Mouse (Mus musculus) liver, postnatal 0 days (tissue): Measurements from ENCODE around the gene Rbms3. TPM values are rescaled to one million over a fixed set of nuclear protein-coding genes. Genes with fewer than 3 reads are reported as not detected.

Experiments
- ATAC-seq: fragments of 200-750 bp; cut with Nextera tagmentation; 2 replicates; pipeline ENCODE4 v1.8.0; 2017; ENCODE audit warnings: mild to moderate bottlenecking, moderate library complexity
- DNase-seq: peaks from one replicate; pipeline ENCODE4 v3.0.0-alpha.2; 2016
- H3K27ac ChIP-seq: fragments of 300-500 bp; sonication (generic); 2 replicates; pipeline ENCODE4 v1.5.1; 2014; ENCODE audit warnings: antibody characterized with exemption, moderate library complexity, mild to moderate bottlenecking, low read depth
- H3K27me3 ChIP-seq: fragments of 300-500 bp; sonication (generic); 2 replicates; pipeline ENCODE4 v1.6.1; 2014; ENCODE audit warnings: low read length, control low read depth, mixed read lengths; ENCODE audit not compliant: insufficient read depth
- H3K36me3 ChIP-seq: fragments of 300-500 bp; sonication (generic); replicated peaks from 2 replicates; pipeline ENCODE4 v1.6.1; 2014; ENCODE audit warnings: mild to moderate bottlenecking, control low read depth, low read length, moderate library complexity, mixed read lengths; ENCODE audit not compliant: insufficient read depth
- H3K4me1 ChIP-seq: fragments of 300-500 bp; sonication (generic); 2 replicates; pipeline ENCODE4 v1.6.1; 2014; ENCODE audit warnings: antibody characterized with exemption, mild to moderate bottlenecking, control low read depth; ENCODE audit not compliant: insufficient read depth
- H3K4me2 ChIP-seq: fragments of 300-500 bp; sonication (generic); 2 replicates; pipeline ENCODE4 v1.6.1; 2014; ENCODE audit warnings: low read depth, mild to moderate bottlenecking, low read length, moderate library complexity, mixed read lengths
- H3K4me3 ChIP-seq: fragments of 300-500 bp; sonication (generic); 2 replicates; pipeline ENCODE4 v1.5.1; 2014; ENCODE audit warnings: low read depth, low read length
- H3K9ac ChIP-seq: fragments of 300-500 bp; sonication (generic); replicated peaks from 2 replicates; pipeline ENCODE4 v1.6.1; 2014; ENCODE audit warnings: mild to moderate bottlenecking, moderate library complexity
- H3K9me3 ChIP-seq: fragments of 300-500 bp; sonication (generic); 2 replicates; pipeline ENCODE4 v1.6.1; 2016; ENCODE audit warnings: mild to moderate bottlenecking, control low read depth, low read length, mixed read lengths
- CTCF ChIP-seq: sonication (generic); IDR thresholded peaks from 2 replicates; pipeline ENCODE4 v1.5.1; 2016; ENCODE audit warnings: antibody characterized with exemption, low read depth
- EP300 ChIP-seq: IDR thresholded peaks from 2 replicates; pipeline ENCODE4 v1.6.1; 2016; ENCODE audit warnings: antibody characterized with exemption, low read depth, mild to moderate bottlenecking
- WGBS: fragments of 180-500 bp; shearing (Covaris S2); extraction: QIAGEN DNeasy Blood & Tissue Kit; methylation state at CpG from one replicate; pipeline ENCODE4 v1.1.7; 2014; ENCODE audit not compliant: insufficient replicate concordance; 5-methylcytosine and 5-hydroxymethylcytosine counted together
- polyA plus RNA-seq: library from polyadenylated mRNA; unstranded; fragments of >200 nt; fragmentation: Nextera tagmentation; extraction: Ambion mirVana; gene quantifications from 2 replicates; pipeline ENCODE4 v1.2.1, GENCODE M21; 2015

The Rbms3 gene
- polyA plus RNA-seq, 1 experiment from 2014 or later = 2.8 TPM

DNA sequence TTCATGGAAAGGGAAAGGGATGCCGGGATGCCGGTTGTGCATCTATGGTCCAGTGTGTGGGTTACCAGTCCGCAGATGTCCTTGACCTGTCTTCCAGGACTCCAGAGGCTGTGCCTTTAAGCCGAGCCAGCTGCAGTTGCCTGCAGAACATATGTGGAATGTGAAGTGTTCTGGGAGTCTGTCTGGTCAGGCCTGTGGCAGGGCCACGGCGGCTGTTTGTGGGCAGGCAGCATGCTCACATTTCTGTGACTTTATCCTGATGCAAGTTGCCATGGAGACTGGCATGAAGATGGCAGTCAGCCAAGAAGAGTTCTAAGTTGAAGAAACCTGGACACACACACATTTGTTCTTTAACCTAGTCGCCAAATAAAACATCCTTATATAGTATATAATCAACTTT lies 187.1 kb downstream of the Rbms3 start:
- ATAC-seq = no peak
- DNase-seq = no peak
- 77% methylated on average over 7 of the region's 7 CpGs for whole genome bisulfite sequencing
- Histone ChIP-seq H3K27ac (no peak overlapping the region), H3K4me2 (no peak overlapping the region), H3K4me3 (no peak overlapping the region), H3K9ac (no peak overlapping the region), H3K9me3 (no peaks in the 10 kb centered on the region), H3K4me1 (no peaks in the 10 kb centered on the region), H3K36me3 (no peaks in the 10 kb centered on the region), H3K27me3 (no peaks in the 10 kb centered on the region)
- TF ChIP-seq CTCF = no peak
- no peak for TF ChIP-seq EP300

DNA sequence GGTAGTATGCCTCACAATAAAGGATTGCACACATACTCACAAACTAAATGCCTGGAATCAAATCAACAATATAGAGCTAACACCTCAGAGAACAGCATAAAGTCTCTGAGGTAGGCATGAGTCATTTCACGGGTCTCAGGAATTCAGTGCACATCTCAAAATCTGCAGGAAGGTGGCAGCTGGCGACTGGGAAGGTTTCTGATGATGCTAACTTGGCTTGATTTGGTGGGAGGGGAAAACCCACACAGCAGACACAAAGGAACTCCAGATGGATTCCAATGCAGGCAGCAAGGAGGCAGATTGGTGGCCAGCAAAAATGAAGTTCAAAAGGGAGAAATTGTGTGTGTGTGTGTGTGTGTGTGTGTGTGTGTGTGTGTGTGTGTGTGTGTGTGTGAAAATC lies 193.9 kb downstream of the Rbms3 start:
- DNase-seq (no peak), ATAC-seq (no peak)
- Histone ChIP-seq H3K4me2 (no peak overlapping the region), H3K9ac (no peak overlapping the region), H3K27me3 (no peaks in the 10 kb centered on the region), H3K36me3 (no peaks in the 10 kb centered on the region), H3K4me1 (no peaks in the 10 kb centered on the region), H3K9me3 (0 out of 2 replicates have a peak, but pooled peaks cover 4% of the 10 kb centered on the region), H3K27ac (no peak overlapping the region), H3K4me3 (no peak overlapping the region)
- WGBS = 76% methylated on average over 2 of the region's 2 CpGs
- TF ChIP-seq CTCF = no peak
- no peak for TF ChIP-seq EP300

DNA sequence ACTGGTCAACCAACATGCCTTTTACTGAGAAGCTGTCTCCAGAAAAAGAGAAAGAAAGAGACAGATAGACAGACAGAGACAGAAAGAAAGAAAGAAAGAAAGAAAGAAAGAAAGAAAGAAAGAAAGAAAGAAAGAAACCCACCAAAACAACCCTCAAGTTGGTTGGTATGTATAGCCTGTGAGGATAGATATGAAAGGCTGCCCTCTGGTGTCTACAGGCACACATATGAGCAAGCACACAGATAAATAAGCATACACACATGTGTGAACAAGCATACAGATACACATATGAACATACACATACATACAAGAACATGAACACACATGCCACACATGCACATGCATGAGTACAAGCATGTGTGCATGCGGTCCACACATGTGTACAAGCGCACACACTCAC lies 199.0 kb downstream of the Rbms3 start:
- ATAC-seq (no peak), DNase-seq (no peak)
- no peak for TF ChIP-seq EP300
- 0 out of 2 replicates have a peak, but pooled peaks have one; percentile 12 for TF ChIP-seq CTCF
- H3K27me3 ChIP-seq = no peaks in the 10 kb centered on the region
- H3K9me3 ChIP-seq = 0 out of 2 replicates have a peak, but pooled peaks cover 4% of the 10 kb centered on the region
- H3K36me3 ChIP-seq = no peaks in the 10 kb centered on the region
- H3K27ac ChIP-seq = no peak overlapping the region
- H3K9ac ChIP-seq = no peak overlapping the region
- 80% methylated on average over 2 of the region's 2 CpGs for WGBS
- H3K4me3 ChIP-seq = no peak overlapping the region
- H3K4me1 ChIP-seq = no peaks in the 10 kb centered on the region
- H3K4me2 ChIP-seq = no peak overlapping the region

DNA sequence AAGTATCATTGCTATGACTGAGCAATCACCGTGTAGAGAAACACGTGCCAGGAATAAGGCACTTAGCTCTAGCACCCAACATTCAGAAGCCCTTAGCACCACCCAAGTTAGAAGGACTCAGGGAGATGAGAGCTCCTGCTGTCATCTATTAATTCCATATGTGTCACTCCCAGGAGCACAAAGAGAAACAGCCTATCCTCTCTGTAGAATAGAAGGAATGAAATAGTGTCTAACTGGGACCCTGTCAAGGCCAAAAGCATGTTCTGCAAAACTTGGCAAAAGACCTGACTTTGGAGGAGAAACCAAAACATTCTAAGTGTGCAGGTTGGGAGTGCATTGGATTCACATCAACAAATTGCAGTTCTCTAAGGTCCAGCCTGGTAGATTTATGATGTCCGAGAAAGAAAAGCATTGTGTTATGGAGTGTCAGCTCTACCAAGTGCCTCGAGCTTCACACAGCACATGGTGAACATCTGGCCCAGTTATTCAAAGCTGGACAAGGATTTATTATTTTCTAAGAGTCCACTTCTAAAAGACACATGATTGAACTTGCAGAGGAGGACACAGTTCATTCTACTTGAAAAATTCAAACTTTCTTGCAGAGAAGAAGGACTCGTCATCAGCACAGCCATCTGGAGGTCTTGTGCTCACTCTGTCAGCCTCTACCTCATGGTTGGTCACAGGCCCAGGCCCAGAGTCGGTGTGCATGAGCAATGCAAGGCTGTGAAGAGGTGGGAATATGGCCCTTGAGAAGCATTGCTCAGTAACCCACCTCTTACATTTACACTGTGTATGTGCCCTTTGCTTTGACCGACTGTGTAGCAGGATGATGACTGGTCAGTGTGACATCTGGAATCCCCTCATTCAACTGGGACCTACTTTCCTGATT lies 200.3 kb downstream of the Rbms3 start:
- no peaks in the 10 kb centered on the region for H3K27me3 ChIP-seq
- 80% methylated on average over 7 of the region's 7 CpGs for WGBS
- no peak overlapping the region for H3K4me2 ChIP-seq
- H3K9ac ChIP-seq = no peak overlapping the region
- H3K27ac ChIP-seq = no peak overlapping the region
- ATAC-seq = no peak
- no peaks in the 10 kb centered on the region for H3K9me3 ChIP-seq
- TF ChIP-seq CTCF (no peak), EP300 (no peak)
- no peak for DNase-seq
- no peaks in the 10 kb centered on the region for H3K36me3 ChIP-seq
- no peak overlapping the region for H3K4me3 ChIP-seq
- H3K4me1 ChIP-seq = no peaks in the 10 kb centered on the region

DNA sequence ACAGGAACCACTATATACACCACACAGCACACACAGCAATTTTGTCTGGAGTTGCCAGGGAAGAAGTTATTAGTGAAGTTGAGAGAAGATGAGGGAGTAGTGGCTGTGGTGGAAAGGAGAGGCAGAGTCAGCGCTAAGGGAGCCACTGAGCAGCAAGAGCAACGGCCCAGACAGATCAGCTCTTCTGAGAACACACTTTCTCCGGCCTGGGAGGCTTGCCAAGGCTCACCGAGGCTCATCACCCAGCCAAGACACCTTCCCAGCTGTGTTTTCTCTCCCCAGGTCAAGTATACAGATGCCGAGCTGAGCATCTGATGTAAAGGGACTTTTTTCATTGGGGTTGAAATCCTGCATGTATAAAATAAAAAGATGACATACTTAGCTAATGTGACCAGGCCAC lies 206.5 kb downstream of the Rbms3 start:
- no peak overlapping the region for H3K4me2 ChIP-seq
- WGBS = 70% methylated on average over 5 of the region's 5 CpGs
- H3K27me3 ChIP-seq = no peaks in the 10 kb centered on the region
- no peak for TF ChIP-seq CTCF
- TF ChIP-seq EP300 = no peak
- no peaks in the 10 kb centered on the region for H3K9me3 ChIP-seq
- no peak overlapping the region for H3K9ac ChIP-seq
- ATAC-seq (no peak), DNase-seq (no peak)
- H3K36me3 ChIP-seq = no peaks in the 10 kb centered on the region
- H3K4me3 ChIP-seq = no peak overlapping the region
- H3K27ac ChIP-seq = no peak overlapping the region
- no peaks in the 10 kb centered on the region for H3K4me1 ChIP-seq

DNA sequence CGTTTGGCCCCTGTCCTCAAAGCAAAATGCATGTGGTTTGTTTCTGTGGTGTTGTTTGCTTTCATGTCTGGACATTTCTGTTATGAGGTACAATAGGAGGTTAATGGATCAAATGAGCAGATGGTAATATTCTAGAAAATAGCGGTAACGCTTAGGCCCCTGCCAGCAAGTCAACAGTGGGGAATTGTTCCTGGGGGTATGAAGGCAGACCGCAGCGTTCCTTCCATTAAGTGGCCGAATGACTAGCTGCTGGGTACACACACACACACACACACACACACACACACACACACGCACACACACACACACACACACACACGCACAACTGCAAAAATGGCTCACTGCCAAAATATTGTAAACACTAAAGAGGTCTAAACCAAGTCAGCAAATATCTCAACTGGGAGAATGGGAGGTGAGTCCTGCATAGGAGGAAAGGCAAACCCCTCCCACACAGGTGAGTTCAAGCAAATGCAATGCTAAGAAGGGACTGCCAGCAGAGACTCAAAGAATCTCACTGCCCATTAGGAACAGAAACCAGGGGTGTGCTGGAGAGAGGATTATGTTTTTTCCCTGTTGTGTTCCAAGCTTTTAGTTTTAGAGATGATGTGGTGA lies 209.7 kb downstream of the Rbms3 start:
- H3K27me3 ChIP-seq = no peaks in the 10 kb centered on the region
- 82% methylated on average over 8 of the region's 8 CpGs for WGBS
- H3K4me2 ChIP-seq = no peak overlapping the region
- ATAC-seq (no peak), DNase-seq (no peak)
- H3K27ac ChIP-seq = no peak overlapping the region
- no peaks in the 10 kb centered on the region for H3K4me1 ChIP-seq
- no peak overlapping the region for H3K4me3 ChIP-seq
- H3K36me3 ChIP-seq = no peaks in the 10 kb centered on the region
- no peak overlapping the region for H3K9ac ChIP-seq
- H3K9me3 ChIP-seq = no peaks in the 10 kb centered on the region
- TF ChIP-seq CTCF (no peak), EP300 (no peak)
